Mouse (Mus musculus) neural tube, embryonic 12.5 days (tissue): ENCODE data around the gene St3gal2. TPM values are rescaled to one million over a fixed set of nuclear protein-coding genes. Genes with fewer than 3 reads are reported as not detected.
A peak's percentile ranks its signal among the peaks of the same experiment; 100 is the strongest.

Experiments
- ATAC-seq: fragments of 200-750 bp; cut with Nextera tagmentation; 2 replicates; pipeline ENCODE4 v1.8.0; 2017; ENCODE audit warnings: low read depth, mild to moderate bottlenecking, moderate TSS enrichment, moderate library complexity; ENCODE audit not compliant: low FRiP score
- H3K27ac ChIP-seq: fragments of 300-500 bp; sonication (generic); 2 replicates; pipeline ENCODE4 v1.5.1; 2016
- H3K27me3 ChIP-seq: fragments of 300-500 bp; sonication (generic); replicated peaks from 2 replicates; pipeline ENCODE4 v1.6.1; 2016; ENCODE audit warnings: mild to moderate bottlenecking
- H3K36me3 ChIP-seq: fragments of 300-500 bp; sonication (generic); 2 replicates; pipeline ENCODE4 v1.6.1; 2016; ENCODE audit warnings: mild to moderate bottlenecking
- H3K4me1 ChIP-seq: fragments of 300-500 bp; sonication (generic); 2 replicates; pipeline ENCODE4 v1.6.1; 2016
- H3K4me2 ChIP-seq: fragments of 300-500 bp; sonication (generic); replicated peaks from 2 replicates; pipeline ENCODE4 v1.6.1; 2016; ENCODE audit warnings: mild to moderate bottlenecking
- H3K4me3 ChIP-seq: fragments of 300-500 bp; sonication (generic); 2 replicates; pipeline ENCODE4 v1.5.1; 2016
- H3K9ac ChIP-seq: fragments of 300-500 bp; sonication (generic); 2 replicates; pipeline ENCODE4 v1.6.1; 2016; ENCODE audit warnings: mild to moderate bottlenecking
- H3K9me3 ChIP-seq: fragments of 300-500 bp; sonication (generic); 2 replicates; pipeline ENCODE4 v1.6.1; 2016; ENCODE audit warnings: mild to moderate bottlenecking
- WGBS: fragments of 180-500 bp; shearing (Covaris S2); methylation state at CpG from one replicate; pipeline ENCODE4 v1.1.7; 2016; 5-methylcytosine and 5-hydroxymethylcytosine counted together
- polyA plus RNA-seq: library from polyadenylated mRNA; unstranded; fragments of >200 nt; fragmentation: Nextera tagmentation; extraction: Ambion mirVana; gene quantifications from 2 replicates; pipeline ENCODE4 v1.2.1, GENCODE M21; 2016

St3gal2 gene
- 35.0 and 37.1 TPM in 2 replicates for polyA plus RNA-seq

GRCm38 (mm10) chr8:110919341-110920031, at the start of gene St3gal2:
Gene St3gal2 (plus strand): TSS chr8:110919922.
- Histone ChIP-seq H3K4me2 (peak within 1 kb of the TSS; percentile 88), H3K27ac (peak within 1 kb of the TSS; percentile 57; the same call in 1 of the 2 replicates), H3K9me3 (no peaks in the 10 kb centered on the region), H3K27me3 (no peaks in the 10 kb centered on the region), H3K9ac (peak within 1 kb of the TSS; percentile 85), H3K4me3 (peak within 1 kb of the TSS; percentile 79), H3K4me1 (peaks cover 35% of the 10 kb centered on the region), H3K36me3 (no peaks in the 10 kb centered on the region)
- WGBS, result under 1% methylated on average over 19 of the region's 36 CpGs
- peak; percentile 98 for ATAC-seq

- Histone ChIP-seq H3K27me3 (no peaks in the 10 kb centered on the region), H3K27ac (no peak overlapping the region), H3K4me2 (no peak overlapping the region), H3K9ac (no peak overlapping the region), H3K9me3 (no peaks in the 10 kb centered on the region), H3K4me1 (no peaks in the 10 kb centered on the region), H3K36me3 (peaks cover 89% of the 10 kb centered on the region), H3K4me3 (no peak overlapping the region)
- 100% methylated on average over 2 of the region's 2 CpGs for whole genome bisulfite sequencing
- ATAC-seq, result no peak
Measured at GRCm38 (mm10) chr8:110870501-110870900, 49.2 kb upstream of the St3gal2 start.

GRCm38 (mm10) chr8:110877862-110878261, 41.9 kb upstream of the St3gal2 start:
- ATAC-seq, result no peak
- H3K36me3 ChIP-seq, result peaks cover 80% of the 10 kb centered on the region

DNA sequence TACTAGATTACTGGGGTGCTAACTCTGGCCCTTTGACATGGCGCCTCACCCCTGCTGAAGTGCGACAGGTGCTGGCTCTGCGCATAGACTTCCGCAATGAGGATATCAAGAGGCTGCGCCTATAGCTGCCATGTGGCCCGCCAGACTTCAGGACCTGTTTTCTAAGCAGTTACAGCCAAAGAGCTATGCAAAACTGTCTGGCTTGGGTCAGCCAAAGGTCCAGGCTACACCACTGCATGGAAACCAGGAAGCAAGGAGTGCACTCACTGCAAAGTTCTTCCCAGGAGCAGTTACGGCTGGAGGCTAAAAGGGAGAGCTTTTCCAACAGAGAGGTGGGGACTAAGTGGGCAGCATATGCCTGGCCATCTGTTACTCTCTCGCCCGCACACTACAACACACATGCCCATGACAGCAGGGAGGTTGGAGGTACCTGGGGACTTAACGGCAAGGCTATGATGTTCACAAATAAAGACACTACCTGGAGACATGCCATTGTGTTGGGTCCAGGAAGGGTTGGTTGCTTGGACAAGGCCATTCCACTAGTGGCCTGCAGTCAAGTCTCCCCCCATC, 37.9 kb upstream of the St3gal2 start:
- 95% methylated on average over 10 of the region's 10 CpGs for whole genome bisulfite sequencing
- Histone ChIP-seq H3K9ac (no peak overlapping the region), H3K4me2 (no peak overlapping the region), H3K4me3 (no peak overlapping the region), H3K27ac (no peak overlapping the region), H3K4me1 (no peaks in the 10 kb centered on the region), H3K27me3 (no peaks in the 10 kb centered on the region), H3K36me3 (peaks cover 78% of the 10 kb centered on the region), H3K9me3 (no peaks in the 10 kb centered on the region)
- no peak for ATAC-seq

More at GRCm38 (mm10) chr8:110877862-110878261, 41.9 kb upstream of the St3gal2 start:
- no peak overlapping the region for H3K4me2 ChIP-seq
- H3K27ac ChIP-seq, result no peak overlapping the region
- H3K27me3 ChIP-seq, result no peaks in the 10 kb centered on the region
- H3K4me3 ChIP-seq, result no peak overlapping the region
- no peaks in the 10 kb centered on the region for H3K4me1 ChIP-seq
- 94% methylated on average over 4 of the region's 4 CpGs for WGBS
- no peaks in the 10 kb centered on the region for H3K9me3 ChIP-seq
- no peak overlapping the region for H3K9ac ChIP-seq

DNA sequence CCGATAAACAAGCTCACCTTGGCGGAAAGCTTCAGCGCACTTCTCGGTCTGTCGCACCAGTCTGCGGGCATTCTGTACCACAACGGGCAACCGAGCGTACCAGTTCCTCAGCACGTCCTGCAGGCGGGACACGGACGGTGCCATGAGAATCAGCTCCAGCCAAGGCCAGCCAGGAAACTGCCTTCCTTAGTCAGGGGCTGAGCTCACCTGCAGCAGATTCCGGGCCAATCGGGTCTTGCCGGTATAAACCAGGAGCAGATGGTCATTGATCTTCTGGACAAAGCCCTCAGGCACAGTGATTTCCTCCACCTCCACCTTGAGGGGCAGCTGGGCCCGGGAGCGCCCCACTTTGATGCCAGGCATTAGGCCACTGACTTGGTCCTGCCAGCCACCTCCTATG, 35.9 kb upstream of the St3gal2 start:
- Histone ChIP-seq H3K9ac (no peak overlapping the region), H3K36me3 (peaks cover 87% of the 10 kb centered on the region), H3K4me3 (no peak overlapping the region), H3K27ac (no peak overlapping the region), H3K4me2 (no peak overlapping the region), H3K9me3 (no peaks in the 10 kb centered on the region), H3K4me1 (no peaks in the 10 kb centered on the region), H3K27me3 (no peaks in the 10 kb centered on the region)
- WGBS, result 96% methylated on average over 18 of the region's 18 CpGs
- ATAC-seq, result no peak

- Histone ChIP-seq H3K4me3 (no peak overlapping the region), H3K27me3 (no peaks in the 10 kb centered on the region), H3K9me3 (no peaks in the 10 kb centered on the region), H3K9ac (no peak overlapping the region), H3K4me2 (no peak overlapping the region), H3K4me1 (no peaks in the 10 kb centered on the region), H3K27ac (no peak overlapping the region), H3K36me3 (peaks cover 70% of the 10 kb centered on the region)
- ATAC-seq, result no peak
- WGBS, result 94% methylated on average over 3 of the region's 3 CpGs
Measured at GRCm38 (mm10) chr8:110886634-110887033, 33.1 kb upstream of the St3gal2 start.

GRCm38 (mm10) chr8:110887551-110887950, 32.2 kb upstream of the St3gal2 start:
- H3K27me3 ChIP-seq, result no peaks in the 10 kb centered on the region
- no peak for ATAC-seq
- H3K36me3 ChIP-seq, result peaks cover 65% of the 10 kb centered on the region
- no peak overlapping the region for H3K27ac ChIP-seq
- 93% methylated on average over 10 of the region's 10 CpGs for WGBS
- no peak overlapping the region for H3K4me3 ChIP-seq
- H3K4me1 ChIP-seq, result no peaks in the 10 kb centered on the region
- H3K4me2 ChIP-seq, result no peak overlapping the region
- no peaks in the 10 kb centered on the region for H3K9me3 ChIP-seq
- H3K9ac ChIP-seq, result no peak overlapping the region

DNA sequence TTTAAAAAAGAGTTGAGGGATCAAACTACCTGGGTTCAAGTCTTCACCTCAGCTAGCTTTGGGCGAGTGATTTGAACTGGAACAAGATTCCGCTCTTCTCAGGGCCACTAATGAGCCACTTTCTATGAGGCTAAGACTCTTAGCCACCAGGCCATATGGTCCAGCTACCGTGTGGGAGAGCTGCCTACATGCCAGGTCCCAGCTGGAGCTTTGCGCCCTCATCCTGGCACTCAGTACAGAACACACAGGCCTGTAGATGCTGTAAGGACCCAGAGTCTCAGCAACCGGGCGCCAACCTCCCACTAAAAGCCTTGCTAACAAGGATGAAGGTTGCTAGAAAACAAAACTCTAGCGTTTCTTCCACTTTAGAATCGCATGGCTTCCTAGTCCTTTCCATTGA, 31.3 kb upstream of the St3gal2 start:
- Histone ChIP-seq H3K27ac (no peak overlapping the region), H3K9ac (no peak overlapping the region), H3K4me1 (no peaks in the 10 kb centered on the region), H3K9me3 (no peaks in the 10 kb centered on the region), H3K36me3 (peaks cover 62% of the 10 kb centered on the region), H3K27me3 (no peaks in the 10 kb centered on the region), H3K4me3 (no peak overlapping the region), H3K4me2 (no peak overlapping the region)
- WGBS, result 90% methylated on average over 8 of the region's 8 CpGs
- ATAC-seq, result no peak

- Histone ChIP-seq H3K36me3 (peaks cover 60% of the 10 kb centered on the region), H3K27ac (no peak overlapping the region), H3K27me3 (no peaks in the 10 kb centered on the region), H3K9ac (no peak overlapping the region), H3K4me1 (no peaks in the 10 kb centered on the region), H3K9me3 (no peaks in the 10 kb centered on the region), H3K4me2 (no peak overlapping the region), H3K4me3 (no peak overlapping the region)
- ATAC-seq, result no peak
- WGBS, result 93% methylated on average over 16 of the region's 16 CpGs
Measured at GRCm38 (mm10) chr8:110888860-110889259, 30.9 kb upstream of the St3gal2 start.

GRCm38 (mm10) chr8:110889904-110890470, 29.7 kb upstream of the St3gal2 start:
- Histone ChIP-seq H3K27ac (no peak overlapping the region), H3K36me3 (peaks cover 52% of the 10 kb centered on the region), H3K4me3 (no peak overlapping the region), H3K4me1 (no peaks in the 10 kb centered on the region), H3K9me3 (no peaks in the 10 kb centered on the region), H3K4me2 (no peak overlapping the region), H3K27me3 (no peaks in the 10 kb centered on the region), H3K9ac (no peak overlapping the region)
- 75% methylated on average over 12 of the region's 12 CpGs for WGBS
- ATAC-seq, result no peak

GRCm38 (mm10) chr8:110892040-110892439, 27.7 kb upstream of the St3gal2 start:
- H3K9ac ChIP-seq, result no peak overlapping the region
- peaks cover 42% of the 10 kb centered on the region for H3K36me3 ChIP-seq
- no peaks in the 10 kb centered on the region for H3K27me3 ChIP-seq
- no peaks in the 10 kb centered on the region for H3K4me1 ChIP-seq
- ATAC-seq, result no peak
- no peak overlapping the region for H3K27ac ChIP-seq
- WGBS, result 88% methylated on average over 7 of the region's 7 CpGs
- no peaks in the 10 kb centered on the region for H3K9me3 ChIP-seq
- H3K4me2 ChIP-seq, result no peak overlapping the region
- H3K4me3 ChIP-seq, result no peak overlapping the region

- Histone ChIP-seq H3K4me2 (no peak overlapping the region), H3K9ac (no peak overlapping the region), H3K4me3 (no peak overlapping the region), H3K4me1 (no peaks in the 10 kb centered on the region), H3K36me3 (peaks cover 37% of the 10 kb centered on the region), H3K27me3 (no peaks in the 10 kb centered on the region), H3K27ac (no peak overlapping the region), H3K9me3 (no peaks in the 10 kb centered on the region)
- WGBS, result 94% methylated on average over 2 of the region's 2 CpGs
- no peak for ATAC-seq
Measured at GRCm38 (mm10) chr8:110892913-110893312, 26.8 kb upstream of the St3gal2 start.
